Mouse (Mus musculus): ENCODE results near the gene Rab11fip3.

- no peak for TF ChIP-seq CTCF (IDR thresholded peaks at IDR 0.05; ENCODE audit: control insufficient read depth, insufficient read depth, low read length)
- TF ChIP-seq POLR2A (IDR thresholded peaks at IDR 0.05; ENCODE audit: borderline replicate concordance, control insufficient read depth, low read depth, low read length), result no peak
Observed at GRCm38 (mm10) chr17:26075246-26075645, 5.9 kb upstream of the Rab11fip3 start.
